Mouse (Mus musculus) ES-E14 (cell line): ENCODE results near the gene Cox17.

ENCODE experiments used
- CHD2 ChIP-seq: IDR thresholded peaks from 2 replicates; pipeline ENCODE4 v1.6.1; 2014; ENCODE audit warnings: mild to moderate bottlenecking, low read depth, low read length, inconsistent platforms
- HCFC1 ChIP-seq: IDR thresholded peaks from 2 replicates; pipeline ENCODE4 v1.6.1; 2012; ENCODE audit warnings: low read length, inconsistent platforms, borderline replicate concordance; ENCODE audit not compliant: insufficient read depth
- MAFK ChIP-seq: IDR thresholded peaks from 2 replicates; pipeline ENCODE4 v1.6.1; 2014; ENCODE audit warnings: mild to moderate bottlenecking, low read depth, low read length, inconsistent platforms; ENCODE audit not compliant: insufficient read depth
- ZNF384 ChIP-seq: IDR thresholded peaks from 2 replicates; pipeline ENCODE4 v1.6.1; 2012; ENCODE audit warnings: low read depth, low read length, inconsistent platforms

GRCm38 (mm10) chr16:38366231-38366630 is 19.4 kb downstream of the Cox17 start:
- TF ChIP-seq MAFK = no peak
- no peak for TF ChIP-seq CHD2
- no peak for TF ChIP-seq ZNF384
- TF ChIP-seq HCFC1 = no peak
